Mouse (Mus musculus) MN1 (cell line): ENCODE results near the gene Hoxa5.

Source experiments
- DNase-seq: peaks from one replicate; pipeline ENCODE4 v3.0.0-alpha.2; 2016; ENCODE audit warnings: low spot score

The Hoxa5 gene

GRCm38 (mm10) chr6:52176391-52176790, 28.0 kb downstream of the Hoxa5 start:
- DNase-seq, result no peak

- no peak for DNase-seq
Observed at GRCm38 (mm10) chr6:52175864-52176263, 28.5 kb downstream of the Hoxa5 start.

DNA sequence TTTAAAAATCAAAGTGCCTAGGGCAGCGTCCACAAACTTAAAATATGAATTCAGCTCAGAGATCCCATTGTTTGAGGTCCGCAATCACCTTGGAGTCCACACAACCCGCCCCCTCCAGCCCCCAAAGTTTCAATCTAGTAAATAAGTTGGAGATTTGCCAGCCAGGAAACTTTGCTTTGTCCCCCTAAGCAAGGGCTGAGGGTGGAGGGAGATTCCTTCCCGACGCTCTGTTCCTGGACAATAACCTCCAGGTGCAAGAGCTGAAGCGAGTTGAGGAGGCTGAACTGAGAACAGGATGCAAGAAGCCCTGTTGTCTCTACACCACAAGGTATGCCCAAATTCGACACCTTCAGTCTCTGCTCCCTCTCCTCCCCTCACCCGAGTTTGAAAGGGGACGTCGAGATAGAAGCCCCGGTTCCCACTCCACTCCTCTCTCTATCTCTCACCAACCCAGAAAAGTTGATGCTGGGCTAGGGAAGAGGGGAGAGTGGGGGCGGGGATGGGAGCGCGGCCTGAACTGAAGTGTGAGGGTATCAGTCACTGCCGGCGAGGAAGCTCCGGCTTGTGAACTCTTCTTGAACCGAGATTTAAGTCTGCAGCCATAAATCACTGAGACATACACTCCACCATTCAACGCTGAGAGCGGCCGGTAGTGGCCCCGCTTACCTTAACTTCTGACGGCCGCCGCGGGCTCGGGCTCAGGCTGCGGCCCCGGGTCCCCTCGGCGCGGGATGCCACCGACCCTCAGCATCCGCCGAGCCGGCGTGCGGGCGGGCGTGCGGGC, 29.2 kb downstream of the Hoxa5 start:
- peak; percentile 32 for DNase-seq

DNA sequence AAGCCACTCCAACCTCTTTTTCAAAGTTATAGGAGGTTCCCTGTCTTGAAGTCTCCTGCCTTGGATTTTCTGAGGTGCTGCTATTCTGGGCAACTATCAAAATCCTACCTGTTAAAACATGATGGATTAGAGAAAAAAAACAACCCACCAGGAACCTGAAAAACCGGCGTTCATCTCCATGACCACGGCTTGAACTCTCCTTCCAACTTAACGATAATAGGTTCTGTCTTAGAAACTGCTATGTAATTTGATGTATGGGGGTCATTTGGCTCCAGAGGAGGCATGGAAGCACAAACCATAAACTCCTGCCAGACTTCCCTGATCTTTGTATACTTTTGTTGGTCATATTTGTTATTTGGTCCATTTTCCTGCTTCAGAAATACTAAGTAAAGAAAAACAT, 30.7 kb downstream of the Hoxa5 start:
- DNase-seq, result no peak

- no peak for DNase-seq
Observed at GRCm38 (mm10) chr6:52172501-52172900, 31.9 kb downstream of the Hoxa5 start.

GRCm38 (mm10) chr6:52171938-52172337, 32.4 kb downstream of the Hoxa5 start:
- DNase-seq, result no peak

DNA sequence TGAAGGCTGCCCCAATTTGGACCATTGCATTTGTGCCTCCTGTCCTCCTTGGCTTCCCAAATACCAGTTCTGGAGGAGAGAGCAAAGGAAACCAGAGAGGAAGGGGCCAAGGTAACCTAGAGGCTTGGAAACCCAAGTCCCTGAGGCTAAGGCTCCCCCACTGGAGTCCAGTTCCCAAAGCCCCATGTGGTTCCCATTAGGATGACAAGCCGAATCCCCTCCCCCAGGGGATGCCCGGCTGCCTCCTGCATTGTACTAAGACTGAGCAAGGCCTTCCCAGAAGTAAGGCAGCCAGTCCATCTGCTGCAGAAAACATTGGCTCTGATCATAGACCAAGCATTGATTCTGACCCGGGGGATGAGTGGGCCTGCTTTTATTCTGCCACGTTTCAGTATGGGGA, 33.1 kb downstream of the Hoxa5 start:
- no peak for DNase-seq

- DNase-seq, result no peak
Observed at GRCm38 (mm10) chr6:52170898-52171223, 33.5 kb downstream of the Hoxa5 start.

DNA sequence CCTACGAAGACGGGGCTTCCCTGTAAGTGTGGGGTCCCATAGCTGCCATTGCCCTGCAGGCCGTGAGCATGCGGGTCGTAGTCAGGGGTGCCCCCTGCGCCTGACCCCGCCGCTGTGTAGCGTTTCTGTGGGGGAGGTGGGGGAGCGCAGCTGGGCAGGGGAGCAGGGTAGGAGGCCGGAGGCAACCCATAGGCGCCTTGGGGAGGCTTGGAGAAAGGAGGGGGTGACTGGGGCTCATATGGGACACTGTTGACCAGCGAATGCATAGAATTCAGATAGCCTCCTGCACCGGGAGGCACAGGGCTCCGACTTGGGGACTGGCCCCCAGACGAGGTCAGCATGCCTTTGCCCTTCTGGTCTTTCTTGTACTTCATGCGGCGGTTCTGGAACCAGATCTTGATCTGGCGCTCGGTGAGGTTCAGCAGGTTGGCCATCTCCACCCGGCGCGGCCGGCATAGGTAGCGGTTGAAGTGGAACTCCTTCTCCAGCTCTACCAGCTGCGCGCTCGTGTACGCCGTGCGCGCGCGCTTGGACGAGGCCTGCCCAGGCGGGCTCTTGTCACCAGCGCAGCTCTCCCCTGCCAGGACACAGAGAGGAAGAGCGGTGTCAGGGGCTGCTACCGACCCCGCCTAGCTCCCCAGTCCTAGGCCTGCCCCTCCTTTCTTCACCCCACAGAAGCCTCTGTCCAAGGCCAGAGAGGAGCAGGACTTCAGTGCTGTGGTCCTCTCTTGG, 34.1 kb downstream of the Hoxa5 start:
- no peak for DNase-seq

DNA sequence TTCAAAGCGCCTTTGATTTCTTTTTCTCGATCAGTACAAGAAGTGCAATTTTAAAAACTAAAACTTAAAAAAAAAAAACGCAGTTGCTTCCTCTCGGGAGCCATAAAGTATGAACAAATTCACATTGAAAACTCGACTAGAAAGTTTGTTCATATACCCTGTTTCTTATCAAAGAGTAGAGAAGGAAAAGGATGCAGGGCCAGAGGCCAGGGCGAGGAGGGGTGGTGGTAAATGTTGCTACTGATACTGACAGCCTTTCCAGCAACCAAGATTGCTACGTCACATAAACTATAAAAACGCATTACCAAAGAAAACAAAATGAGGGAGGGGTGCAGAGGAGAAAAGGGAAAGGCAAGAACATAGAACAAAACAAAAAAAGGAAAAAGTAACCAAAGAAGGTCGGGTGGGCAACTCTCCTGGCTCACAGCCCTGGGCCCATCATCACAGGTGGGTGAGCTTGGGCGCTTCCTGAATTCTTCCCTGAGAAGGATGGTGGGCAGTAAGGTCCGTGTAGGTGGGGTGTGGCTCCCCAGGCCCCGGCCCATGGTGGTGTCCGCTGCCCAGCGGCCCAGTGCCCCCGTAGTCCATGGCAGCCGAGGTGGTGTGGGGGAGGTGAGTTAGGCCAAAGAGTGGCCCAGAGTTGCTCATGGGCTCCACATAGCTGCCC, 34.8 kb downstream of the Hoxa5 start:
- DNase-seq, result no peak

DNA sequence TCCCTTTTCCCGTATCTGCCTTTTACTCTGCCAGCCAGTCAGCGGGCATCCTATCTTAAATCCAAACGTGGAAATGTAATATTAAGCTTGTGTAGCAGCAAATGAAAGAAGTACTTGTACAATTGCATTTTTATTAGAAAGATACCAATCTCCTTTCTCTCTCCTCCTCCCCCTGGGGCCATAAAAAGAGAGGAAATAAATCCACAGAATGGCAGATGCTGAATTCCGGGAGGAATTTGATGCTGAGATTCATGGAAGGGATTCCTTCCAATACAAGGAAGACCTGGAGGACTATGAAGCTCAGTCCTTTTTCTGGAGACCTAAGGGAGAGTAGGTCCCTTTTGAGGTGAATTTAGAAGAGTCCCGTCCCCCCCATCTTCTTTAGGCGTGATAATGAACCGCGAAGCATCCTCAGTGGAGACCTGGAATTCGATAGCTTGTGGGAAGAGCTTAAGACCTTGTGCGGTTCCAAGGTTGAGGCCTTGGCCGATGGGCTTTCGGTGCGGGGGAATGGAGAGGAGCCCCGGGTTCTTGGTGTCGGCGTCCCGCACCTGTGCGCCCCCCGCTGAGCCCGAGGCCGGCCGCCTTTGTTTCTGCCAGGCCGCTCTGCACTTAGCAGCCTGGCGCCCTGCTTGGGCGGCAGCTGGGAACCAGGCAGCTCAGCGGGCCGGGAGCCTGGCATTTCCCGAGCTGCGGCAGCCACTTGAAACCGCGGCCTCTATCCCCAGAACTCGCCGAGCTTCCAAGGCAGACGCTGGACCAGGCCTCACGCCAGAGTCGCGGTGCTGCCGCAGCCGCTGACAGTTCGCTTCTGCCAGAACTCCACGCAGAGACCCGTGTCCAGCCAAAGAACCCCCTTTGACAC, 36.0 kb downstream of the Hoxa5 start:
- DNase-seq, result no peak

GRCm38 (mm10) chr6:52167736-52168161, 36.6 kb downstream of the Hoxa5 start:
- no peak for DNase-seq

- DNase-seq, result no peak
Observed at GRCm38 (mm10) chr6:52167176-52167575, 37.2 kb downstream of the Hoxa5 start.

DNA sequence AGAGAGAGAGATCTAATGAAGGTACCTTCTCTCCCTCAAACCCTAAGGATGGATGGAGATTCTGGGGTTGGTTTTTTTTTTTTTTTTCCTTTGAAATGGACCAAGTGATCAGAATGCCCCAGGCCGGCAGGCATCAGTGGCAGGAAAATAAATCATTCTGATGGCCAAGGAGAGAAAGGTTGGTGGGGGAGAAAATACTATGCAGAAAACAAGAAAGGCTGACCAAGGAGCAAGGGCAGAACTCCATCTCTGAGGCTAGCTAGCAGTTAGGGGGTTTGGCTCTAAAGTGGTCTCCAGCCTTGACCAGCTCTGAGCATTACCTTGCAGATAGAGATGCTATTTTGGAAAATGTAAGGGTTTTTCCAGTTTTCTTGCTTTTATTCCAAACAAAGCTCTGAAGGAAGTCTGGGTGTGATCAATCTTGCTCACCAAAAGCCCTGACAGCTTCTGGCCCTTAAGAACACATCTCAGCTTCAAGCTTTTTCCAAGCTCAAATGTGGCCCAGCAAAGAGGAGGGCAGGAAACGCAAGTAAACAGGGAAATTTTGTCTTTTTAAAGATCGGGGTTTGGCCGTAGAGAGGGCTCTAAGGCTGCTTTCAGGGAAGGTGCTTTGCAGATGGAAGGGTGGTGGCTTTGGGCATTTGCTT, 37.8 kb downstream of the Hoxa5 start:
- DNase-seq, result no peak

DNA sequence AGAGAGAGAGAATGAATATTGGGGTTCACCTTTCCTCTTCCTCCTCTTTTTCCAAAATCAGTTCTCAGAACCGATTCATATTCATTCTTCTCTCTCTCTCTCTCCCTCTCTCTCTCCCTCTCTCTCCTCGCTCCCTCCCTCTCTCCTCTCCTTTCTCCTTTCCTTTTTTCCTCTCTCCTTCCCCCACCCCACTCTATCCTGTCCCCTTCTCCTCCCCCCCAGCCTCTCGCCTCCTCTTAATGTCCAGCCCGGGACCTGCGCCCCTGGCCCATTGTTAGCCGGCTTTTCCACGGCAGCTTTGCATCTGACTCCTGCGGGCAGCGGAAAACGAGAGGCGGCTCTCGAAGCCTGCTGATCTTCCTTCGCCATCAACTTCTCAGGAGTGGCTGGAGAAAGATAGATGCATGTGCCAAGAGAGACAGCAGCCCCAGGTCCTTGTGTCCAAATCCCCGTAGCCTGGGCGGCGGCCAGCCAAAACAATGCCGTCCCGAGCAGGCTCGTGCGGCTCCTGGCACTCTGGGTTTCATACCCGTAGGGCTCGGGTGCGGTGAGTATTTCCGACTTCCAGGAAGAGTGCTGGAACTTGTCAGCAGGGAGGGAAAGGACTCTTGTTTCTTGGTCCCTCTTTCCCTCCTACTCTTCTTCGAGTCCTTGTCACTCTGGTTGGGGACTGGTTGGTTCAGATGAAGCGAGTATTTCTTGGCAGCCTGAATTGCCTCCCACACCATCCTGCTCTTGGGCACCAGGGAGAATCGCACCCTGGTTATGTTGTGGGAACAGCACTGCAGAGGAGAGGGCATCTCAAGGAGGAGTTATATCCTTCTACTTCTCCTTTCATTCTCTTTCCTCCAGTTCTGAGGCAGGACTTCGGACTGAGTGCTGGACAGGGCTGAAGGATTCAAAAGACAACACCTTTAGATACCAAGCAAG, 38.7 kb downstream of the Hoxa5 start:
- no peak for DNase-seq

DNA sequence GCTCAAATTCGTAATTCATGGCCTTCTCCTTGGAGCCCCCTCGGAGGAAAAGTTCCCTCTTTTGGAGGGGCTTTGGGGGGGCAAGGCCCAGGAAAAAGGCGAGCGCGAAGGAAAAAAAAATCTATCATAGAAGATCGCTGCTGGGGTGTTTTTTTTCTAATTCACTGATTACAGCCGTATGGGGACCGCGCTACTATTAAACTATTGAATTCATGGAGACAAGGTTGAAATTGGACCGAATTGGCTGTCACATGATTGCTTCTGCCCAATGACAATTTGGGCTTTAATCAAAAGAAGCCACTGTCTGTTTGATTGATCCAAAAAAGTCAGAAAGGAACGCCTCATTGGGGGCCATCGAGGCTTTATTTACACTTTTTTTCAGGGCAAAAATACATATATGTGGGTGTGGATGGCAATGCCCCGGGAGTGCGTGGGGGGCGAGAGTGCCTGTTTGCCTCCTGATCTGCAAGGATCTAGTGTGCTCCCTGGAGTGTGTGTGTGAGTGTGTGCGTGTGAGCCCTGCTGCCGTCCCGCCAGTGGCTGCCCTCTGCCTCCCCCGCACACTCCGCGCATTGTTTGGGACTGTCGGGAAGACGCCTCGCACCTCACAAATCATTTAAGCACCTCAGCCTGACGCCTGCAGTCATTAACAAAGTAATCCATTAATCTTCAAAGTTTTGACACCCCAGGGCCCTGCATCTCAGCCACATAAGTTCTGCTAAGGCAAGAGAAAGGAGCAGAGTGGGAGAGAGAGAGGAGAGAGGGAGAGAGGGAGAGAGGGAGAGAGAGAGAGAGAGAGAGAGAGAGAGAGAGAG, 39.6 kb downstream of the Hoxa5 start, which contains the start of gene Hoxa2:
Hoxa2 (minus strand) TSS at position 206 of the 815 bp plus-strand sequence.
- no peak for DNase-seq

GRCm38 (mm10) chr6:52164051-52164625, 40.2 kb downstream of the Hoxa5 start:
- DNase-seq, result no peak

- DNase-seq, result no peak
Observed at GRCm38 (mm10) chr6:52163366-52164031, 40.9 kb downstream of the Hoxa5 start.
